Mouse (Mus musculus): Measurements from ENCODE around the gene Mgst2. TPM values are rescaled to one million over a fixed set of nuclear protein-coding genes. Genes with fewer than 3 reads are reported as not detected.

The Mgst2 gene
- polyA plus RNA-seq, 1 experiment from 2014 or later = 1.1 TPM

GRCm38 (mm10) chr3:51636700-51637099, 23.5 kb upstream of the Mgst2 start:
- Histone ChIP-seq H3K4me2 (no peak overlapping the region), H3K27ac (no peak overlapping the region), H3K36me3 (no peaks in the 10 kb centered on the region), H3K4me1 (replicated peaks) (0 out of 2 replicates have a peak, but pooled peaks cover 7% of the 10 kb centered on the region), H3K27me3 (no peaks in the 10 kb centered on the region), H3K4me3 (replicated peaks) (no peak overlapping the region), H3K9ac (replicated peaks) (no peak overlapping the region), H3K9me3 (peaks cover 3% of the 10 kb centered on the region)
- no peak for ATAC-seq (ENCODE audit: insufficient number of reproducible peaks, insufficient read depth, low FRiP score, low TSS enrichment, low read depth)
- 91% methylated on average over 20 of the region's 20 CpGs for WGBS

DNA sequence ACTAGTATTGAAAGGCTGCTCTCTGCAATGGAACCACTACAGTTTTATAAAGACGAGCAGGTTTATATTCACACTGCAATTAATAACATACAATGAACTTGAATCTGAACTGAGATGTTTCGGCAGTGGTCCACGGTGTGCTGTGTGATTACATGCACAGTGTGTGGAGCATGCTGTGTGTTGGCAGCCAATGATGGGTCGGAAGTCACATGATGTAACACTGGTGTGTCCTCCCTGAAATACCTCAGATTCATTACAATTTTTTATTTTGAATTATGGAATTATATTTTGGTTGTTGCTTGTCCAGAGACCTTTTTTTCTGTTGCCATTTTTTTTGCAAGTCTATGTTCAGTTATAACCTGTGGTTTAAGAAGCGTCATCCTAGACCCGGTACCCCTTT, 22.8 kb upstream of the Mgst2 start:
- Histone ChIP-seq H3K9me3 (peaks cover 3% of the 10 kb centered on the region), H3K4me2 (no peak overlapping the region), H3K4me3 (replicated peaks) (no peak overlapping the region), H3K4me1 (replicated peaks) (0 out of 2 replicates have a peak, but pooled peaks cover 7% of the 10 kb centered on the region), H3K36me3 (no peaks in the 10 kb centered on the region), H3K27ac (no peak overlapping the region), H3K27me3 (no peaks in the 10 kb centered on the region), H3K9ac (replicated peaks) (no peak overlapping the region)
- 92% methylated on average over 6 of the region's 6 CpGs for WGBS
- no peak for ATAC-seq (ENCODE audit: insufficient number of reproducible peaks, insufficient read depth, low FRiP score, low TSS enrichment, low read depth)

DNA sequence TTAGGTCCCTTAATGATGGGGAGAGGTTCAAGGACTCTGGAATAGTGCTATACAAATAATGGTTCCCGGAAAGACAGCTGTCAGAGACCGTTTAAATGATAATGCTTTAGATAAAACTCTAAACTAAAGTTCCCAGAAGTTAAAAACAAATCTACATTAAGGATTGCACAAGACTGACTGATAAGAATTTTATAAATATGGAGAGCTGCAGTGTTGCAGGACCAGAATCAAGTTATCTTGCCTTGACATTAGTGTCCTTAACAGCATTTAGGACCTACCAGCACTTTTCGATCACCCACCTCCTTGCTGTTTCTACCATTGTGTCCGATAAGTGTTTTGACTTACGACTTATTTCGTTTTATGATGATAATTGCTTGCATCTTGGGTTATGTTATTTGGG, 21.9 kb upstream of the Mgst2 start:
- Histone ChIP-seq H3K4me3 (replicated peaks) (no peak overlapping the region), H3K27me3 (no peaks in the 10 kb centered on the region), H3K27ac (no peak overlapping the region), H3K9me3 (peaks cover 3% of the 10 kb centered on the region), H3K4me1 (replicated peaks) (0 out of 2 replicates have a peak, but pooled peaks cover 7% of the 10 kb centered on the region), H3K4me2 (no peak overlapping the region), H3K9ac (replicated peaks) (no peak overlapping the region), H3K36me3 (no peaks in the 10 kb centered on the region)
- ATAC-seq (ENCODE audit: insufficient number of reproducible peaks, insufficient read depth, low FRiP score, low TSS enrichment, low read depth) = no peak
- 95% methylated on average over 6 of the region's 6 CpGs for WGBS

DNA sequence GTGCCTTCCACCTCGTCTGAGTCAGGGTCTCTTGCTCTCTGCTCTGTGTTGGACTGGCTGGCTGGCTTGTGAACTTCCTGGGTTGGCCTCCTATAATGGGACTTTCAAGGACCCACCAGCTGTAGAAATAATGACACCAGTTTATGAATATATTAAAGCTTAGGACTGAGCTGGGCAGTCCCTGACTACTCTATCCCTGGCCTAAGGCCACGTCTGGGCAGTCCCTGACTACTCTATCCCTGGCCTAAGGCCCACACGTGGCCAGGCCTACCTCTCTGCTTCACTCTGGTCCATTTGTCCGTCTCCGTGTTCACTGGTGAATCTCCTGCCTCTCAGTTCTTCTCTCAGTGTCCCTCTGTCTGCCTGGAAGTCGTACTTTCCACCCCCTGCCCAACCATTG, 14.7 kb upstream of the Mgst2 start:
- ATAC-seq (ENCODE audit: insufficient number of reproducible peaks, insufficient read depth, low FRiP score, low TSS enrichment, low read depth) = no peak

GRCm38 (mm10) chr3:51646301-51646700, 13.9 kb upstream of the Mgst2 start:
- Histone ChIP-seq H3K27ac (no peak overlapping the region), H3K9me3 (no peaks in the 10 kb centered on the region), H3K36me3 (no peaks in the 10 kb centered on the region), H3K4me3 (replicated peaks) (no peak overlapping the region), H3K4me2 (no peak overlapping the region), H3K27me3 (no peaks in the 10 kb centered on the region), H3K9ac (replicated peaks) (no peak overlapping the region), H3K4me1 (replicated peaks) (peaks cover 5% of the 10 kb centered on the region)
- ATAC-seq (ENCODE audit: insufficient number of reproducible peaks, insufficient read depth, low FRiP score, low TSS enrichment, low read depth) = no peak
- 58% methylated on average over 10 of the region's 10 CpGs for WGBS

More for the DNA sequence above, 14.7 kb upstream of the Mgst2 start:
- peaks cover 5% of the 10 kb centered on the region for H3K4me1 ChIP-seq (replicated peaks)
- H3K4me3 ChIP-seq (replicated peaks) = no peak overlapping the region
- no peak overlapping the region for H3K9ac ChIP-seq (replicated peaks)
- no peaks in the 10 kb centered on the region for H3K27me3 ChIP-seq
- H3K27ac ChIP-seq = no peak overlapping the region
- no peak overlapping the region for H3K4me2 ChIP-seq
- WGBS = 86% methylated on average over 6 of the region's 6 CpGs
- H3K9me3 ChIP-seq = no peaks in the 10 kb centered on the region
- no peaks in the 10 kb centered on the region for H3K36me3 ChIP-seq

DNA sequence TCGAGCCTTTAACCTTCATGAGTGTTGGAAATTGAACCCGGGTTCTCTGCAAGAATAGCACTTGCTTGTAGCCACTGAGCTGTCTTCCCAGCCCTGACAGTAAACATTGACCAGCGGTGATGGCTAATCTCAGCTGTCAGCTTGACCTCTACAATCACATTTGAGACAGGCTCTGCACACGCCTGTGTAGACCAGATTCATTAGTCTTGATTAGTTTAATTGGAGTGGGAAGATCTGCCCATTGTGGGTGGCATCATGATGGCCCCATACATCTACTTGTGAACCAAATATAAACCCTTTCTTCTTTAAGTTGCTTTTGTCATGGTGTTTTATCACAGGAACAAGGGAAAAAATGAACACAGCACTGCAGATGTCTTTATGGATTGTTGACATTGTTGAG, 12.8 kb upstream of the Mgst2 start:
- peaks cover 11% of the 10 kb centered on the region for H3K4me1 ChIP-seq (replicated peaks)
- H3K9me3 ChIP-seq = no peaks in the 10 kb centered on the region
- 78% methylated on average over 4 of the region's 4 CpGs for WGBS
- H3K27me3 ChIP-seq = no peaks in the 10 kb centered on the region
- H3K4me2 ChIP-seq = no peak overlapping the region
- no peak for ATAC-seq (ENCODE audit: insufficient number of reproducible peaks, insufficient read depth, low FRiP score, low TSS enrichment, low read depth)
- no peak overlapping the region for H3K4me3 ChIP-seq (replicated peaks)
- H3K9ac ChIP-seq (replicated peaks) = no peak overlapping the region
- H3K27ac ChIP-seq = no peak overlapping the region
- H3K36me3 ChIP-seq = no peaks in the 10 kb centered on the region

DNA sequence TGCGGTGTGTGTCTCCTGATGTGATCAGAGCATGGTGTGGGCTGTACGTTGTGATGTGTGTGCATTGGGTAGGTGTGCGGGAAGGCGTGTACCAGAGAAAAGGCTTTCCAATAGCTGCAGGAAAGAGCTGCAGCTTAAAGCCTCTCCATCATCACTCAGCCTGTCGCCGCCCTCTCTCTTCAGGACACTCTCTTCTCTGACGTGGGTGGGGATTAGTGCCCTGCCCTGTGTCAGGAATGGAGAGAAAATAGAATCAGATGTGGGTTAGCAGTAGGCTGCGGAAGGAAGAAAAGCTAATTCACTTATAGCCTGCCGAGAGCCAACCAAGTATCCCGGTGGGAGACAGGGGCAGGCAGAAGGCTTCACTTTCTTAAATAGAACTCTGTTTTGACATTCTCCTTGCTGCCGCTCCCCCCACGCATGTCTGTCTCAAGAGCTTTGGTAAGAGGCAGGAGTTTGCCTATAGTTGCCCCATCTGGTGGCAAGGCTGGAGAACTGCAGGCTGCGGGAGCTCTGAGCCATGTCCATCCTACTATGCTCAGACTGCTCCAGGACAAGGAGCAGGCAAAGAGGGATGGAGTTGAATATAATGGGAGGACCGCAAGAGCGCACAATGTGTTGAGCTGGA, 12.0 kb upstream of the Mgst2 start:
- Histone ChIP-seq H3K36me3 (no peaks in the 10 kb centered on the region), H3K4me1 (replicated peaks) (peaks cover 19% of the 10 kb centered on the region), H3K4me3 (replicated peaks) (no peak overlapping the region), H3K27me3 (no peaks in the 10 kb centered on the region), H3K27ac (no peak overlapping the region), H3K4me2 (peak overlapping the region; percentile 37), H3K9ac (replicated peaks) (no peak overlapping the region), H3K9me3 (no peaks in the 10 kb centered on the region)
- no peak; the same call in 1 of the 2 replicates for ATAC-seq (ENCODE audit: insufficient number of reproducible peaks, insufficient read depth, low FRiP score, low TSS enrichment, low read depth)
- 42% methylated on average over 15 of the region's 15 CpGs for WGBS

DNA sequence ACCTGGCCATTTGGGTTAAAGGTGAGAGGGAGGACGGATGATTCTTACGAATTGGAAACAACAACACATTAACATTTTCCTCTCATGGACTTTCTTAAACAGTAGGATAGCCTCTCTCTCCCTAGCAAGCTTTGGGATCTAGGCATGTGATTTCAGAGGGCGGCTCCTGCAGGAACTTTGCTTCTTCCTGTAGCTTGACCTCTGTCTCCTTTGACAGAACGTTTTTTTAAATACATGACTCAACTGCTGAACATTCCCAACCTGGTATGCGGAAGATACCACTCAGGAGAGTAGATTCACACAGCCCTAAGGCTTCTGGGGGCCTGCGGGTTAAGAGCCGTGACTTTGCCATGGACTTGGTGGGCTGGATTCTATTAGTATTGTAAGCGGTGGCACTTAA, 10.7 kb upstream of the Mgst2 start:
- H3K9ac ChIP-seq (replicated peaks) = no peak overlapping the region
- no peaks in the 10 kb centered on the region for H3K27me3 ChIP-seq
- no peak overlapping the region for H3K4me2 ChIP-seq
- no peak overlapping the region for H3K4me3 ChIP-seq (replicated peaks)
- no peak for ATAC-seq (ENCODE audit: insufficient number of reproducible peaks, insufficient read depth, low FRiP score, low TSS enrichment, low read depth)
- WGBS = 86% methylated on average over 8 of the region's 8 CpGs
- H3K4me1 ChIP-seq (replicated peaks) = peaks cover 21% of the 10 kb centered on the region
- no peaks in the 10 kb centered on the region for H3K36me3 ChIP-seq
- no peak overlapping the region for H3K27ac ChIP-seq
- H3K9me3 ChIP-seq = no peaks in the 10 kb centered on the region

GRCm38 (mm10) chr3:51649986-51650385, 10.2 kb upstream of the Mgst2 start:
- H3K27me3 ChIP-seq = no peaks in the 10 kb centered on the region
- ATAC-seq (ENCODE audit: insufficient number of reproducible peaks, insufficient read depth, low FRiP score, low TSS enrichment, low read depth) = no peak
- no peak overlapping the region for H3K9ac ChIP-seq (replicated peaks)
- peaks cover 21% of the 10 kb centered on the region for H3K4me1 ChIP-seq (replicated peaks)
- no peak overlapping the region for H3K4me3 ChIP-seq (replicated peaks)
- H3K4me2 ChIP-seq = no peak overlapping the region
- H3K9me3 ChIP-seq = no peaks in the 10 kb centered on the region
- 72% methylated on average over 8 of the region's 8 CpGs for WGBS
- no peak overlapping the region for H3K27ac ChIP-seq
- no peaks in the 10 kb centered on the region for H3K36me3 ChIP-seq

GRCm38 (mm10) chr3:51651149-51651548, 9.0 kb upstream of the Mgst2 start:
- ATAC-seq (ENCODE audit: insufficient number of reproducible peaks, insufficient read depth, low FRiP score, low TSS enrichment, low read depth) = no peak

DNA sequence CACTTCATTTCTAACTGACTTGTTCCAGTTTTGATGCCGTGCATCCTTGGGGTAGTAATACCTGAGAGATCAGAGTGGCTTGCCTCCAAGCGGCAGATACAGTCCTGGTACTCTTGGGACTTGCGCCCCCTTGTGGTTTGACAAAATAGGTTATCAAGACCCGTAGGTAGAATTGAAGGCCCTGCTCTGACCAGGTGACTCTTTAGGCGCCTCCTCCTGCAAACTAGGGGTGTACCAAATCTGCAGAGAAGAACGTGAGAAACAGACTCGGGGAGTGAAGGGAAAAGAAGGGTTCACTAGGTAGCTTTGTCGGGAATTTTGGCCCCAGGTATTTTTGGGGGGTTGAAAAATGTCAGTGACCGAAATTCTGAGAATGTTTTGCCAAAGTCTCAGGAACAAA, 7.9 kb upstream of the Mgst2 start:
- Histone ChIP-seq H3K27me3 (no peaks in the 10 kb centered on the region), H3K4me3 (replicated peaks) (peak overlapping the region; percentile 22), H3K9ac (replicated peaks) (peak overlapping the region; percentile 45; the same call in 1 of the 2 replicates), H3K9me3 (no peaks in the 10 kb centered on the region), H3K36me3 (no peaks in the 10 kb centered on the region), H3K4me2 (peak overlapping the region; percentile 54), H3K4me1 (replicated peaks) (peaks cover 21% of the 10 kb centered on the region), H3K27ac (peak overlapping the region; percentile 87)
- ATAC-seq (ENCODE audit: insufficient number of reproducible peaks, insufficient read depth, low FRiP score, low TSS enrichment, low read depth) = peak; percentile 40; the same call in 1 of the 2 replicates
- WGBS = 2% methylated on average over 9 of the region's 9 CpGs

More at GRCm38 (mm10) chr3:51651149-51651548, 9.0 kb upstream of the Mgst2 start:
- no peak overlapping the region for H3K27ac ChIP-seq
- H3K36me3 ChIP-seq = no peaks in the 10 kb centered on the region
- H3K27me3 ChIP-seq = no peaks in the 10 kb centered on the region
- no peak overlapping the region for H3K9ac ChIP-seq (replicated peaks)
- peaks cover 21% of the 10 kb centered on the region for H3K4me1 ChIP-seq (replicated peaks)
- H3K9me3 ChIP-seq = no peaks in the 10 kb centered on the region
- no peak overlapping the region for H3K4me3 ChIP-seq (replicated peaks)
- WGBS = 78% methylated on average over 2 of the region's 2 CpGs
- H3K4me2 ChIP-seq = no peak overlapping the region

DNA sequence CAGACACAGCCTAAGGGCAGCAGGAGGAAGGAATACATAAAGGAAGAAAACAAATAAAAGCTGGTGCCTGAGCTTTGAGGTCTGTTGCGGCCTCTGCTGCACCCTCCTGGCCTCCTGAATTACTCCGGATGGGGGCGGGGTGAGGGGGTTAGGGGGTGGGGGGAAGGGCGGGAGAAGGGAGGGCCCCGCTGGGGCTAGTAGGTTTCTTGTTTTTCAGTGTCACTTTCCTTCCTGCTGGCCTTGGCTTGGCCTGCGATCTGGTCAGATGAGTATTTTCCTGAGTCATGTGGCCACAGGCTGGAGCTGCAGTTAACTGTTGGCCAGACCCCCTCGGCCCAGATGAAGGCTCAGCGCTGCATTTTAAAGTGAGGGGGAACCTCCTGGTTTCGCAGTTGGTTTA, 7.5 kb upstream of the Mgst2 start:
- no peaks in the 10 kb centered on the region for H3K9me3 ChIP-seq
- peak overlapping the region; percentile 45 for H3K9ac ChIP-seq (replicated peaks)
- peaks cover 21% of the 10 kb centered on the region for H3K4me1 ChIP-seq (replicated peaks)
- ATAC-seq (ENCODE audit: insufficient number of reproducible peaks, insufficient read depth, low FRiP score, low TSS enrichment, low read depth) = peak; percentile 68
- H3K27me3 ChIP-seq = no peaks in the 10 kb centered on the region
- under 1% methylated on average over 9 of the region's 9 CpGs for WGBS
- H3K4me2 ChIP-seq = peak overlapping the region; percentile 54
- peak overlapping the region; percentile 87 for H3K27ac ChIP-seq
- peak overlapping the region; percentile 22 for H3K4me3 ChIP-seq (replicated peaks)
- no peaks in the 10 kb centered on the region for H3K36me3 ChIP-seq
